Mouse (Mus musculus) hindbrain, postnatal 0 days (tissue): Measurements from ENCODE around the gene Sec14l2. TPM values are rescaled to one million over a fixed set of nuclear protein-coding genes. Genes with fewer than 3 reads are reported as not detected.

ENCODE experiments used
- ATAC-seq: fragments of 200-750 bp; cut with Nextera tagmentation; 2 replicates; pipeline ENCODE4 v1.8.0; 2017; ENCODE audit warnings: mild to moderate bottlenecking, moderate TSS enrichment, moderate library complexity
- DNase-seq: peaks from one replicate; pipeline ENCODE4 v3.0.0-alpha.2; 2015; ENCODE audit warnings: low spot score
- H3K27ac ChIP-seq: fragments of 300-500 bp; sonication (generic); 2 replicates; pipeline ENCODE4 v1.5.1; 2014; ENCODE audit warnings: mild to moderate bottlenecking
- H3K27me3 ChIP-seq: fragments of 300-500 bp; sonication (generic); 2 replicates; pipeline ENCODE4 v1.6.1; 2014; ENCODE audit warnings: low read length, mixed read lengths; ENCODE audit not compliant: insufficient read depth
- H3K36me3 ChIP-seq: fragments of 300-500 bp; sonication (generic); 2 replicates; pipeline ENCODE4 v1.6.1; 2014; ENCODE audit warnings: low read length, mixed read lengths; ENCODE audit not compliant: insufficient read depth
- H3K4me1 ChIP-seq: fragments of 300-500 bp; sonication (generic); 2 replicates; pipeline ENCODE4 v1.6.1; 2014; ENCODE audit warnings: antibody characterized with exemption, low read length, mixed read lengths; ENCODE audit not compliant: insufficient read depth
- H3K4me2 ChIP-seq: fragments of 300-500 bp; sonication (generic); 2 replicates; pipeline ENCODE4 v1.6.1; 2014; ENCODE audit warnings: low read depth, mild to moderate bottlenecking, low read length, moderate library complexity, mixed read lengths
- H3K4me3 ChIP-seq: fragments of 300-500 bp; sonication (generic); 2 replicates; pipeline ENCODE4 v1.5.1; 2014; ENCODE audit warnings: low read length
- H3K9ac ChIP-seq: fragments of 300-500 bp; sonication (generic); replicated peaks from 2 replicates; pipeline ENCODE4 v1.6.1; 2014; ENCODE audit warnings: mild to moderate bottlenecking, low read length, moderate library complexity, mixed read lengths
- H3K9me3 ChIP-seq: fragments of 300-500 bp; sonication (generic); 2 replicates; pipeline ENCODE4 v1.6.1; 2016; ENCODE audit warnings: low read length, mixed read lengths
- CTCF ChIP-seq: IDR thresholded peaks from 2 replicates; pipeline ENCODE4 v1.5.1; 2016; ENCODE audit warnings: antibody characterized with exemption, control low read depth, low read depth
- WGBS: fragments of 180-500 bp; shearing (Covaris S2); extraction: QIAGEN DNeasy Blood & Tissue Kit; methylation state at CpG from one replicate; pipeline ENCODE4 v1.1.7; 2014; 5-methylcytosine and 5-hydroxymethylcytosine counted together
- polyA plus RNA-seq: library from polyadenylated mRNA; unstranded; fragments of >200 nt; fragmentation: Nextera tagmentation; extraction: Ambion mirVana; gene quantifications from 2 replicates; pipeline ENCODE4 v1.2.1, GENCODE M21; 2015
- total RNA-seq: library from RNA; depleted of rRNA; stranded (reverse); fragments of >200 nt; gene quantifications from 2 replicates; pipeline ENCODE4 v1.2.3, GENCODE M21; 2014

Sec14l2 gene
- total and polyA plus RNA-seq, 2 experiments from 2014 or later, result 8.1 to 13.4 TPM

DNA sequence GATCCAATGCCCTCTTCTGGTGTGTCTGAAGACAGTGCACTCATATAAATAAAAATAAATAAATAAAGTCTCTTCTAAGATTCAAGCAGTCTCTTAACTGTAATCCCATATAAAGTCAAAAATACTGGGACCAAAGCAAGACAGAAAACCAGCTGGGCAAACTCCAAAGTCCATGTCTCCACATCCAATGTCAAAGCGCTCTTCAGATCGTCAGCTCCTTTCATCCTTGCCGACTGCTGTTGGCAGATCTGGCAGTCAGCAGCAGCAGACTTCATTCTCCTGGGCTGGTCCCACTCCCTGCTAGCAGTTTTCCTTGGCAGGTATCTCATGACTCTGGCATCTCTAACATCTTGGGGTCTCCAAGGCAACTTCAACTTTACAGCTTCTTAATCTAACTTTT, 35.5 kb upstream of the Sec14l2 start:
- Histone ChIP-seq H3K4me3 (no peak overlapping the region), H3K4me2 (0 out of 2 replicates have a peak overlapping the region, but pooled peaks have one; percentile 81)
- ATAC-seq, result no peak

DNA sequence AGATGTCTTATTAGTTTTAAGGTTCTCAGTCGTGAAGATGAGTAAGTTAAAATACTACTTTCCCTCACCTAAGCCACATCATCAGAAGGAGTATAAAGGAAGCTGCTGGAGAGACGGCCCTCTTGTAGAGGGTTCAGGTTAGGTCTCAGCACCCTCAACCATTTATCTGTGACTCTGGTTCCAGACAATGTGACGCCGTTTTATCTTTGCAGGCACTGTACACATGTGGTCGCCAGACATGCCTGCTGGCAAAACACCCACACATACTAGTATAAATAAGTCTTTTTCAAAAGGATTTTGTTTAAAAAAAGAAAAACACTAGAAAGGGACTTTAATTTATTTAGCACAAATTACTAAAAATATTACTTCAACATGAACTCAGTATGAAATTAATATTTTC, 32.4 kb upstream of the Sec14l2 start:
- no peaks in the 10 kb centered on the region for H3K27me3 ChIP-seq
- no peak overlapping the region for H3K9ac ChIP-seq
- H3K9me3 ChIP-seq, result no peaks in the 10 kb centered on the region
- TF ChIP-seq CTCF, result no peak
- H3K4me2 ChIP-seq, result no peak overlapping the region
- ATAC-seq, result no peak
- H3K4me3 ChIP-seq, result no peak overlapping the region
- WGBS, result 81% methylated on average over 5 of the region's 5 CpGs
- DNase-seq, result no peak
- H3K36me3 ChIP-seq, result no peaks in the 10 kb centered on the region
- H3K27ac ChIP-seq, result no peak overlapping the region
- no peaks in the 10 kb centered on the region; the same call in 1 of the 2 replicates for H3K4me1 ChIP-seq

More for the DNA sequence above, 35.5 kb upstream of the Sec14l2 start:
- TF ChIP-seq CTCF, result no peak
- no peak for DNase-seq
- Histone ChIP-seq H3K36me3 (peaks cover 11% of the 10 kb centered on the region; the same call in 1 of the 2 replicates), H3K27me3 (no peaks in the 10 kb centered on the region), H3K9ac (no peak overlapping the region), H3K4me1 (peaks cover 14% of the 10 kb centered on the region), H3K9me3 (no peaks in the 10 kb centered on the region), H3K27ac (no peak overlapping the region)
- WGBS, result 67% methylated on average over 3 of the region's 3 CpGs

DNA sequence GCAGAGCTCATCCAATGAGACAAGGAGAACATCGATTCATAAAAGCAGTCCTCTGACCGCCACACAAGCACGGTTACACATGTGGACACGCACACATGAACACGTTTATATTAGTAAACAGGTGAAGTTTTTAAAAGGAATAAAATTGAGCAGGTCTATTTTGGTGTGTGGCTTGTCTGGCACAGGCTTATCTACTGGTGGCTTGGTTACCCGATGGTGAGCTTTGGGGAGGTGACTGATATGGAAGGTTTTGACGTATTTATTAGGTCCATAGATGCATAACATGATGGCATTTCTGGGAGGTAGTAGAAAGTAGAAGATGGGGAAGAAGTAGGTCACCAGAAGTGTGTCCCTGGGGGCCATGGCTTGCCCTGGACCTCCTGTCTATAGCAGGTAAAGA, 30.5 kb upstream of the Sec14l2 start:
- no peak overlapping the region for H3K9ac ChIP-seq
- DNase-seq (no peak), ATAC-seq (no peak)
- 95% methylated on average over 7 of the region's 7 CpGs for WGBS
- H3K4me1 ChIP-seq, result no peaks in the 10 kb centered on the region; the same call in 1 of the 2 replicates
- no peak overlapping the region for H3K4me2 ChIP-seq
- H3K36me3 ChIP-seq, result no peaks in the 10 kb centered on the region
- no peaks in the 10 kb centered on the region for H3K27me3 ChIP-seq
- H3K4me3 ChIP-seq, result no peak overlapping the region
- H3K27ac ChIP-seq, result no peak overlapping the region
- TF ChIP-seq CTCF, result no peak
- H3K9me3 ChIP-seq, result no peaks in the 10 kb centered on the region

DNA sequence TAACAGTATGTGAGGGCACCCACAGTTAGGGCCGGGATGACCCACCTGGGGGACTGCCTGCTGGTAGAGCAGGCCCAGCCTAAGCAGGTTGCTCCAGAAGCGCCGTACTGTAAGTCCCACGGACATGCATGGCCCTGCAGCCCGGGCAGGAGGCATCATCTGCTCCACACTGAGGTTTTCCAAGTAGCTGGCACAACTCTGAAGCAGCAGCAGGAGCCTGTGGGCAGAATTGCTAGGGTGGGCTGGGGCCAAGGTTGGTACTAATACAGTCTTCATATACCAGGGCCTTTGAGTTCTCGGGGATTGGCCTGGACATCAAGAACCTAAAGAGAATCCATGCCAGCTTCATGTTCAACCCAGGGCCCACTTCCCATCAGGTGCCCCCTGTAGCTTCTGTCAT, 26.7 kb upstream of the Sec14l2 start:
- Histone ChIP-seq H3K4me3 (no peak overlapping the region), H3K27ac (no peak overlapping the region), H3K36me3 (no peaks in the 10 kb centered on the region), H3K9ac (no peak overlapping the region), H3K4me1 (no peaks in the 10 kb centered on the region), H3K9me3 (no peaks in the 10 kb centered on the region), H3K27me3 (no peaks in the 10 kb centered on the region), H3K4me2 (no peak overlapping the region)
- no peak for TF ChIP-seq CTCF
- no peak for DNase-seq
- ATAC-seq, result no peak
- 91% methylated on average over 6 of the region's 6 CpGs for WGBS

- Histone ChIP-seq H3K9me3 (no peaks in the 10 kb centered on the region), H3K4me2 (no peak overlapping the region), H3K4me3 (no peak overlapping the region), H3K4me1 (no peaks in the 10 kb centered on the region), H3K9ac (no peak overlapping the region), H3K36me3 (0 out of 2 replicates have a peak, but pooled peaks cover 6% of the 10 kb centered on the region), H3K27ac (no peak overlapping the region), H3K27me3 (no peaks in the 10 kb centered on the region)
- ATAC-seq (no peak), DNase-seq (no peak)
- no peak for TF ChIP-seq CTCF
- 64% methylated on average over 9 of the region's 9 CpGs for WGBS
These were observed 25.4 kb upstream of the Sec14l2 start for GRCm38 (mm10) chr11:4148536-4149156.

DNA sequence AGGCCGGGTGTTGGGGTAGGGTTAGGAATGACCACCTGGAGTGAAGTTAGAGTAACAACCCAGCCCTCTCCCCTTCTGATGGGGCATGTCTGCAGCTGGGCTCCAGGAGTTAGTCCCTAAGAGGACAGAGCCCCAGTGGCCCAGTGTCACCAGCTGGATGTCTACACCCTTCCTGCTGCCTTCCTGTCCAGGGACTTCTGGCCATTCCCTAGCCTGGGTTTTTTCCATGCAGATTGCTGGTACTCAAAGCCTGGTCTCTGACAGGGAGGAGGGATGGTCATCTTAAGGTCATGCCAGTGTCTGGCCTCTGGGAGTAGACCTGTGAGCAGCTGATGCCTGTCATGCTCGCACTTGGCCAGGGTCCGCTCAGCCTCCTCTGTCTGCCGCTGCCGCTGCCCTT, 24.9 kb upstream of the Sec14l2 start:
- ATAC-seq (no peak), DNase-seq (no peak)
- H3K9ac ChIP-seq, result no peak overlapping the region
- 0 out of 2 replicates have a peak, but pooled peaks cover 8% of the 10 kb centered on the region for H3K36me3 ChIP-seq
- H3K4me3 ChIP-seq, result no peak overlapping the region
- H3K27me3 ChIP-seq, result no peaks in the 10 kb centered on the region
- no peak for TF ChIP-seq CTCF
- H3K27ac ChIP-seq, result no peak overlapping the region
- WGBS, result 87% methylated on average over 5 of the region's 5 CpGs
- no peaks in the 10 kb centered on the region for H3K9me3 ChIP-seq
- H3K4me1 ChIP-seq, result no peaks in the 10 kb centered on the region
- H3K4me2 ChIP-seq, result no peak overlapping the region

DNA sequence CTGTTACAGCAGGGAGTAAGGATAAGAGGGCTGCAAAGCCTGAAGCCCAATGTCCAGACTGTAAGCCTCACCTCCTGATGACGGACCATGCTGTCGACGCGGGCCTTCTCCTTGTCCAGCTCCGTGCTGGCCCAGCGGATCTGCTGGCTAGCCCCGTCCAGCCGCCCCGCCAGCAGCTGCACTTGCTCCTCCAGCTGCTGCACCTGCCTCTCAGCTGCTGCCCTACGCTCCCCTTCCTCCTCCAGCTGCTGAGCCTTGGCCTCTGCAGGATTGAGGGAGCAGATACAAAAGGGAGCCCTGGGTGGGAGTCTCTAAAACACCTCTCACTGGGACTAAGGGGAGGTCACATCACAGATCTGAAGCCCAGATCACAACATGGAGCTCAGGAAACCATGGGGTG, 23.9 kb upstream of the Sec14l2 start:
- H3K4me3 ChIP-seq, result no peak overlapping the region
- H3K36me3 ChIP-seq, result peaks cover 18% of the 10 kb centered on the region
- no peak overlapping the region for H3K4me2 ChIP-seq
- H3K27ac ChIP-seq, result no peak overlapping the region
- H3K9me3 ChIP-seq, result no peaks in the 10 kb centered on the region
- no peaks in the 10 kb centered on the region for H3K27me3 ChIP-seq
- ATAC-seq (no peak), DNase-seq (no peak)
- 88% methylated on average over 10 of the region's 10 CpGs for WGBS
- H3K9ac ChIP-seq, result no peak overlapping the region
- H3K4me1 ChIP-seq, result no peaks in the 10 kb centered on the region
- TF ChIP-seq CTCF, result no peak
